Mouse (Mus musculus): Measurements from ENCODE around the gene Atxn7l1.

DNA sequence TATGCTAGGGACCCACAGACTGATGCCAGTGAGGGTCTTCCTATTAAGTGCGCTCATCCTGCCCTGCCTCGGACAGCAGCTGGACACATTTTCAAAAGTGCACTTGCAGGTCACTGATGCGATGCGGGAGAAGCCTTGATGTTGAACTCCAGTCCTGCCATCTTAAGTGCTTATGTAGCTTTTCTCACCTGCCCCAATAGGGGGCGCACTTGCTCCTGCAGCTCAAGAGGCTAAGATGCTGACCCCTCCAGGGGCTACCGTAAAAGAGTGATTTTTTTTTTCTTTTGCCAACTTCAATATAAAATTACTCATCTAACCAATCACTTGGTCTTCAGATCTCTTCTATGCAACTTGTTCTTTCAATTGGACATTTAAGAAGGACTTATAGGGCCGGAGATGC lies 175.1 kb downstream of the Atxn7l1 start:
- TF ChIP-seq GATA1 (IDR thresholded peaks at IDR 0.05; ENCODE audit: low read length): no peak
- no peak for TF ChIP-seq TAL1 (IDR thresholded peaks at IDR 0.05; ENCODE audit: low read length)

Measured in erythroblast, embryonic 14.5 days (primary cell).